Mouse (Mus musculus): ENCODE results near the gene St8sia4.

The St8sia4 gene

DNA sequence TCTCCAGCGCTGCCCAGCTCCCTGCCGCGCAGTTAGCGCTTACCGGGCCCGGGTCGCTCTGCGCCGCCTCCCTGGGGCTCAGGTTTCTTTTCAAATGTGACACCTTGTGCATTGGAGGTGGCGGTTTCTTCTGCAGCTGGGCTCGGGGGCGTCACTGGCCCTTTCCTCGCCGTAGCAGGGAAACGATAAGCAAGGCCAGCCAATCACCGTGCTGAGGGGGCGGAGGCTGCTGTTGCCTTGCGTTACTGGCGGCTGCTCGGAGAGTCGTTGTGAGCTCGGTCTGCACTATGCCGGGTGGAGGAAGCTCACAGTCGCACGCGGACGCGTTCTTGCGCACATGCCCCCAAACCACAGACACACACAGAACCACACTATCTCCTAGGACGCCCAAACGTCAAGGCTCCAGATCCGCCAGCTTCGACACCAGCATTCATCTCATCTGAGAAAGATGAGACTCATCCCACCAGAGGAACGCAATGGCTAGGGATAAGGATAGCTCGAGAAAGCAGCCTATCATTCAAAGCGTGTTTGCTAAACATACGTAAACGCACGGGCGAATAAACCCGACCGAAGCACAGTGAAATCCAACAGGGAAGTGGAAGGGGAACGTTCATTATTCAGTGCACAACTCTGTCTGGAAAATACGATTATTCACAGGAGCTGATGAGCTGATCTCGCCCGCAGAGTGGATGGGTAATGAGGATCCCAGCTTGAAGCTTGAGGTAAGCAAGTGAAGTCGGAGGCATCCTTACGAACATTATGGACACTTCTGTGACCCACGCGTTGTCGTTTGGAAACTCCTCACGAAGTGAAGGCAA, at the start of gene St8sia4:
St8sia4 (minus strand) TSS at position 137 of the 818 bp plus-strand sequence.
- DNase-seq (ENCODE audit: low spot score in 2 of 2) = peak; percentile 60 to 74

- no peak for DNase-seq (ENCODE audit: low spot score in 2 of 2)
These were observed 41.8 kb upstream of the St8sia4 start for GRCm38 (mm10) chr1:95709181-95709580.

- DNase-seq (ENCODE audit: low spot score in 2 of 2) = no peak
These were observed 32.5 kb upstream of the St8sia4 start for GRCm38 (mm10) chr1:95699903-95700302.

- no peak for DNase-seq (ENCODE audit: low spot score in 2 of 2)
These were observed 6.7 kb upstream of the St8sia4 start for GRCm38 (mm10) chr1:95674052-95674451.

GRCm38 (mm10) chr1:95668253-95668805, 958 bp upstream of the St8sia4 start:
- no peak for DNase-seq (ENCODE audit: low spot score in 2 of 2)

DNA sequence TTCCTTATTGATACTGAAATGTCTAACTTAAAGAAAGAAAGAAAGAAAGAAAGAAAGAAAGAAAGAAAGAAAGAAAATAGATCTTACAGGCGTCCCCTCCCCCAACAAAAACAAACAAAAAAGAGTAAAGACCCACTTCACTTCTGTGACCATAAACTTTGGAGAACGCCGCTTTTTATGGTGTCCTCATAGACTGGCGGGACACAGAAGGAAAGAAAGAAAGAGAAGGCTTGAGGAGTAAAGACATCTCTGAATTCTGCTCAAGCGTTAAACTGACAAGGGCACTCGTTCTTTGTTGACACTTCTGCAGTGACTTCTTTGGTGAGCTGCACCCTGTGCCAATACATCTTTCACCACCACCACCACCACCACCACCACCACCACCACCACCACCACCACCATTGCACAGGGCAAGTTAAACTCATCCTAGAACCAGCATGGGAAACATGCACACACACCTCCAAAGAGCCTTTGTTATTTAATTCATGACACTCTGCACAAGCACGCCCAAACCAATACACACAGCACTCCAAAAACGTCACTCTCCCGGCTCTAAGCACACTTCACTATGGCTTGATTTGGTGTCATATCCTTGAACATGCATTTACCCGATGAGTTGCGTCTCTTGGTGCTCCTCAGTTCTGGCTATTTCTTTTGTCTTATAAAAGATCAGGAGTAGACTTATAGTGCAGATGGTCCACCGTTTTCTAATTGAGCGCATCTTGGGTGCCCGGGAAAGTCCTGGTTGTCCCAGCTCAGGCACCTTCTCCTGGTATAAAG, 640 bp downstream of the St8sia4 start:
- DNase-seq (ENCODE audit: low spot score in 2 of 2) = no peak

- DNase-seq (ENCODE audit: low spot score in 2 of 2) = peak in 1 of 2 experiments; percentile 4
These were observed 1.4 kb downstream of the St8sia4 start for GRCm38 (mm10) chr1:95665951-95666484.

DNA sequence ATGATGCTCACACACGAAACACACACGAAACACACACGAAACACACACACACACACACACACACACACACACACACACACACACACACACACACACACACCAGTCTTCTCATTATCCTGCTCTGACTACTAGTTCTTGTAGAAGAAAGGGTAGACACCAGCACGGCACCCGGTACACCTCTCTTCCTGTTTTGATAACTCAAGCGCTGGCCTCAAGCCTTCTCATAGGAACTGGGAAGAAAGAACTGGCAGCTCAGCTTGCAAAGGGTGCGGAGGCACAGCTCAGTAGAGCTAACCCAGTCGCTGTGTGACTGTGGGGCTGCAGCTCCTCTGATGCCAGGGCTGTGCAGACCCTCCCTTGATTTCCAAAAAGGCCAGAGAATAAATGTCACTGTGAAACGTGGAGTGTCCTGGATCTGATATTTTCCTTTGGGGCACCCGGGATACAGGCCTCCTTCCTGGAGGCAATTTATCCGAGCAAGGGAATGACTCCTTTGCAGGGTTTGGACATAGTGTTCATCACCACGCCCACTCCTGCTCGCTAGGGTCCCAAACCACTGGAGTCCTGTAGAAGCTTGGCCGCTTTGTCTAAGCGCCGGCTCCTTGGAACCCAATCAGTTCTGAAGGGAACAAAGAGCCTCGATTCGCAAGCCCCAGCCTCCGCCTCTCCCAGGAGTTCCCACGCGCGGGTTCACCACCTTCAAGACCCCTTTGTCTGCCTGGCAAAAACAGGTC, 2.2 kb downstream of the St8sia4 start:
- peak in 1 of 2 experiments; percentile 14 for DNase-seq (ENCODE audit: low spot score in 2 of 2)

DNA sequence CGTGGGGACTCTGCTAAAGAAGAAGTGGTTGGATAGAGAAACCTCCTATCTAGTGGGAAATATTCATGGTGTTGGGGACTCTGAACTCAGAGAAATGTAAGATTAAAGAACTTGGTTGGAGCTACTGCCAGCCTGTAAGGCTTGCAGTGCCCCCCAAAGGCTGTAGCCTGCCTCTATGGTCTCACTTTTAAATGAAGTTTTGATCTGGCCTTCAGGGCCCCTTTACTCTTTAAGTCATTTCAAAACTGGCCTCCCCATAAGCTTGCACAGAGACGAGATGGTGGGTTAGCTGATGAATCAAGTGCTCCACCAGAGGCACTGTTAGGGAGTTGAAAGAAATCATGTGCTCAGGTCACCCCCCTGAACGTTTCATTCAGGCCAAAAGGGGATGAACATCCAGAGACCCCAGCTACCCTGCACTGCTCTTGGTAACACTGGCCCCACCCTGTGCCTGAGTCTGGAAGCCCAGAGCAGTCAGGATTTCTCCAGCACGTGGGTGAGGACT, 3.0 kb downstream of the St8sia4 start:
- DNase-seq (ENCODE audit: low spot score in 2 of 2) = peak in 1 of 2 experiments; percentile 2

GRCm38 (mm10) chr1:95657051-95657668, 10.2 kb downstream of the St8sia4 start:
- DNase-seq (ENCODE audit: low spot score in 2 of 2) = no peak

DNA sequence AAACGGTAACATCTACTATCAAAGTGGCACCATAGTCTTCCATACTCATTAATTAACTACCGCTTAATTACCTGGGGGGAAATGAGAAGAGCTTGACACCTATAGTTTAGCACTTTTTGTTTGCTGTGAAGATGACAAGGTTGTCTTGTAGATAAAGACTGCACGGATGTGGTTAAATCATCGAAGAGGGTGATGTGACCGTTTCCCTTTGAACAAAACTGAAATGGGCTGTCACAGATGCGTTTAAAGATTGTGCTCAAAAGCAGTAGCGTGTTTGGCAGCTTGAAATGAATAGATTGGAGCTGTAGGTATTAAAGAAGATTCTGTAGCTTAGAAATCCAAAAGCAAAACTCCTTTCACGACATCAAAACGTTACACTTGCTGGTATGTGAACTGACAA, 11.8 kb downstream of the St8sia4 start:
- no peak for DNase-seq (ENCODE audit: low spot score in 2 of 2)

- DNase-seq (ENCODE audit: low spot score in 2 of 2) = no peak
These were observed 13.9 kb downstream of the St8sia4 start for GRCm38 (mm10) chr1:95653445-95653844.

DNA sequence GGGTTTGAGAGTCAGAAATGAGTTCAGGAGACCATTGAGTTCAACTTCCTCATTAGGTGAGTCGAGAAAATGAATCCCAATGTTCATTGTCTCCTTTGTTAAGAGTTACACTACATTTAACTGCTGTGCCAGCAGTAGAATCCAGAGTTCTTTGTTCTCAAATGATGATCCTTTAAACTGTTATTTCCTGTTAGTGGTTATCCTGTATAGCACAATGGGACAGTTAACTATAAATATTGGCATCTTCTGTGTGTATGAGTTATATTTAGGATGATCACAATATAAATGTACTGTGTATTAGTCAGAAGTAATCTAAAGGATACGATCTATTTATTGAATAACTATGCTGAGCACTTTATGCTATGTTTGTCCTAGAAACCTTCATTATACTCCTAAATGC, 23.1 kb downstream of the St8sia4 start:
- DNase-seq (ENCODE audit: low spot score in 2 of 2) = no peak

DNA sequence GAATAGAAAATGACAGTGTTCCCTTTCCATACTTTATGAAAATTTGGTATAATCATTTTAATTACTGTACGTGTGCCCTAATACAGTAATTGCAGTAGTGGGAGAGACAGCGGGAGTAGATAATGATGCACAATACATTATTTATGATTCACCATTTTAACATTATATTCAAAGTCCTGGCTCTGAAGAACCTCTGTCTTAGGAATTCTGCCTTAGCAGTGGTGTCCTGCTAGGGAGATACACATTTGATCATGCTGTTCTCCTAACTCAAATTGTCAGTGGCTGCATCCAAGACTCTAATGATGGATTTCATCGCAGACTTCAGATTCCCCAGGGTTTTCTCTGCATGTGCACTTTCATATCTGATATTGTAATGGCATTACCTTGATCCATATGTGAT, 28.4 kb downstream of the St8sia4 start:
- no peak for DNase-seq (ENCODE audit: low spot score in 2 of 2)

DNA sequence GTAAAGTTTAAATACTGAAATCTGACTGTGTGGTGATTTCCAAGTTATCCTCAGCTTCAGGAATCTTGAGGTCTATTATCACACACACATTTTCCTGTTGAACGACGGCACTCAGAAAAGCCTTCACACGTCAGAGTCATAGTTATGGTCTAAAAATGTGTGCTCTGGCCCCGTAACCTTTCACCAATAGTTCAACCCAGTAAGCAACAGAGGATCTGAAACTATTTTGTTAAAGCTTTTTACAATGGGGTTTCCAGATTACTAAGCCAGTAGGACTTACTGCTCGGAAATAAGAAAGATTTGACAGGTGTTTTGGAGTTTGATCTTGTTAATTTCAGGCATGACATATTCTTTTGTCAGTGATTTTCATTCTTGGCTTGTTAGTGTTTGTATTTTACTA, 43.0 kb downstream of the St8sia4 start:
- no peak for DNase-seq (ENCODE audit: low spot score in 2 of 2)

DNA sequence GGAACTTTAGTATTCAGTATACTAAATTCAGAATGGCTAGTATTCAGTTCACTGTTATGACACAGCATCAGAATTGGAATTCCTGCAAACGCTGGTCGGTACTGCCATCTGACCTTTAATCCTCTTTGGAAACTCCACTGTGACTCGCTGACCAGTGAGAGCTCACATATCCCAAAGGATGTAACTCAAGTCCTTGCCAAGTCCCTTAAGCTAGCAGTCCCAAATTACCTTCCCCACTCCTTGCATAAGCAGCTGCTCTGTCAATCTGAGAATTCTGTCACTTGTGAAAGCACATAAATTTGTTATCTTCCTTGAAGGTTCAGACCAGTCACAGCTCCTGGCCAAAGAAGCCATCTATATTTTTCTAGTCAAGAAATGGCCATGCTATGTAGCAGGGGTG, 48.7 kb downstream of the St8sia4 start:
- DNase-seq (ENCODE audit: low spot score in 2 of 2) = no peak

DNA sequence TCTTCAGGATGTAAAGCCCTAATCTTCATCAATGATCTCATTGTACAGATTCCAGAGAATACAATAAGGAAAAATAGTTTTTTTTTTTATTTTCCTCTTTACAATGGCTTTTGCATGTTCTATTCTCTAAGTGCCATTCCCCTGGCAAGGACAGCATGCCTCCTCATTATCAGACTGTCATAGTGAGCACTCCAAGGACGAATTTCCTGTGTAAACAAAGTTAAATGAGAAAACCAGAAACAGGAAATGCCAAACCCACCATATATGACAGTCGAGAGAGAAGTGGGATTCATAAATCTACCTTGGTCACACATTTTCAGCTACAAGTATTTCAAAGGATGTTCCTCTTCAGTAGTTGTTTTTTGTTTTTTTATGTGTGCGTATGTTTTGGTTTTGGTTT, 49.2 kb downstream of the St8sia4 start:
- DNase-seq (ENCODE audit: low spot score in 2 of 2) = no peak

- DNase-seq (ENCODE audit: low spot score in 2 of 2) = no peak
These were observed 57.4 kb downstream of the St8sia4 start for GRCm38 (mm10) chr1:95610017-95610416.

DNA sequence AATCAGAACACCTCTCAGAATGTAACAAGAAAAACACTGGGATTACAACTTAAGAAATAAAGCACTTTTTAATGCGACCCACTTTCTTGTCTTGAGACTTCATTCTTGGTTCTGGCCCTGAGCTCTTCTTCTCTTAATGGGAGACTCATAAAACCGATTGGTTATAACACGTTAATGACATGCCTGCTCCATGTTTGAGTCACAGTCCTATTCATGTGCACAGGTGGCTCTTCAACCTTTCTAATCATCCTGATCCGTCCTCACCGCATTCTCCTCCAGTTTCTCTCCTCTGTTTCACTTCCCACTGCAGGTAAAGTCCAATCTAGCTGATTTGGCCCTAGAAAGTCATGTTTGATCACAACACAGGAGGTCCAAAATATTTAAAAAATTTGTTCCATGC, 58.3 kb downstream of the St8sia4 start:
- no peak for DNase-seq (ENCODE audit: low spot score in 2 of 2)

GRCm38 (mm10) chr1:95605458-95605857, 61.9 kb downstream of the St8sia4 start:
- no peak for DNase-seq (ENCODE audit: low spot score in 2 of 2)

GRCm38 (mm10) chr1:95598108-95598507, 69.3 kb downstream of the St8sia4 start:
- DNase-seq (ENCODE audit: low spot score in 2 of 2) = no peak

Data from cerebellum, postnatal 4 days (tissue).